Mouse (Mus musculus) midbrain, postnatal 0 days (tissue): Measurements from ENCODE around the gene Nat10. TPM values are rescaled to one million over a fixed set of nuclear protein-coding genes. Genes with fewer than 3 reads are reported as not detected.

Experiments
- ATAC-seq: fragments of 200-750 bp; cut with Nextera tagmentation; 2 replicates; pipeline ENCODE4 v1.8.0; 2017; ENCODE audit warnings: moderate number of reproducible peaks, mild to moderate bottlenecking, moderate TSS enrichment, moderate library complexity; ENCODE audit not compliant: low FRiP score
- DNase-seq: peaks from one replicate; pipeline ENCODE4 v3.0.0-alpha.2; 2015; ENCODE audit warnings: low spot score
- H3K27ac ChIP-seq: fragments of 300-500 bp; sonication (generic); 2 replicates; pipeline ENCODE4 v1.5.1; 2014; ENCODE audit warnings: low read depth, mild to moderate bottlenecking, low read length, mixed read lengths
- H3K27me3 ChIP-seq: fragments of 300-500 bp; sonication (generic); 2 replicates; pipeline ENCODE4 v1.6.1; 2014; ENCODE audit warnings: low read length, control low read depth, mixed read lengths; ENCODE audit not compliant: insufficient read depth
- H3K36me3 ChIP-seq: fragments of 300-500 bp; sonication (generic); 2 replicates; pipeline ENCODE4 v1.6.1; 2014; ENCODE audit warnings: low read length, control low read depth, mixed read lengths; ENCODE audit not compliant: insufficient read depth
- H3K4me1 ChIP-seq: fragments of 300-500 bp; sonication (generic); 2 replicates; pipeline ENCODE4 v1.6.1; 2014; ENCODE audit warnings: mild to moderate bottlenecking, control low read depth, antibody characterized with exemption, low read length, mixed read lengths; ENCODE audit not compliant: insufficient read depth
- H3K4me2 ChIP-seq: fragments of 300-500 bp; sonication (generic); 2 replicates; pipeline ENCODE4 v1.6.1; 2014; ENCODE audit warnings: low read depth, mild to moderate bottlenecking, low read length, mixed read lengths; ENCODE audit not compliant: poor library complexity, severe bottlenecking
- H3K4me3 ChIP-seq: fragments of 300-500 bp; sonication (generic); 2 replicates; pipeline ENCODE4 v1.5.1; 2014; ENCODE audit warnings: low read depth, mild to moderate bottlenecking, low read length, moderate library complexity
- H3K9ac ChIP-seq: fragments of 300-500 bp; sonication (generic); replicated peaks from 2 replicates; pipeline ENCODE4 v1.6.1; 2014; ENCODE audit warnings: mild to moderate bottlenecking, low read length, moderate library complexity, mixed read lengths; ENCODE audit not compliant: poor library complexity, severe bottlenecking
- H3K9me3 ChIP-seq: fragments of 300-500 bp; sonication (generic); 2 replicates; pipeline ENCODE4 v1.6.1; 2016; ENCODE audit warnings: low read length, control low read depth
- CTCF ChIP-seq: IDR thresholded peaks from 2 replicates; pipeline ENCODE4 v1.5.1; 2016; ENCODE audit warnings: antibody characterized with exemption, mild to moderate bottlenecking
- WGBS: fragments of 180-500 bp; shearing (Covaris S2); extraction: QIAGEN DNeasy Blood & Tissue Kit; methylation state at CpG from one replicate; pipeline ENCODE4 v1.1.7; 2014; 5-methylcytosine and 5-hydroxymethylcytosine counted together
- polyA plus RNA-seq: library from polyadenylated mRNA; unstranded; fragments of >200 nt; fragmentation: Nextera tagmentation; extraction: Ambion mirVana; gene quantifications from 2 replicates; pipeline ENCODE4 v1.2.1, GENCODE M21; 2015
- total RNA-seq: library from RNA; depleted of rRNA; stranded (reverse); fragments of >200 nt; gene quantifications from 2 replicates; pipeline ENCODE4 v1.2.3, GENCODE M21; 2014

Gene Nat10
- total and polyA plus RNA-seq, 2 experiments from 2014 or later = 15.9 to 37.0 TPM

- no peak overlapping the region for H3K27ac ChIP-seq
- no peak overlapping the region for H3K4me2 ChIP-seq
- WGBS = 84% methylated on average over 2 of the region's 2 CpGs
- H3K27me3 ChIP-seq = no peaks in the 10 kb centered on the region
- ATAC-seq (no peak), DNase-seq (no peak)
- H3K4me1 ChIP-seq = no peaks in the 10 kb centered on the region
- TF ChIP-seq CTCF = no peak
- H3K9ac ChIP-seq = no peak overlapping the region
- H3K36me3 ChIP-seq = peaks cover 39% of the 10 kb centered on the region
- H3K9me3 ChIP-seq = no peaks in the 10 kb centered on the region
- H3K4me3 ChIP-seq = no peak overlapping the region
Observed at GRCm38 (mm10) chr2:103724521-103724920, 36.5 kb downstream of the Nat10 start.

GRCm38 (mm10) chr2:103719292-103719646 is 41.8 kb downstream of the Nat10 start:
- no peaks in the 10 kb centered on the region for H3K27me3 ChIP-seq
- H3K4me3 ChIP-seq = no peak overlapping the region
- ATAC-seq (no peak), DNase-seq (no peak)
- no peak overlapping the region for H3K4me2 ChIP-seq
- H3K9me3 ChIP-seq = no peaks in the 10 kb centered on the region
- H3K9ac ChIP-seq = no peak overlapping the region
- no peak for TF ChIP-seq CTCF
- H3K27ac ChIP-seq = no peak overlapping the region
- H3K36me3 ChIP-seq = peaks cover 18% of the 10 kb centered on the region
- WGBS = 90% methylated on average over 7 of the region's 7 CpGs
- no peaks in the 10 kb centered on the region for H3K4me1 ChIP-seq

- 57% methylated on average over 8 of the region's 8 CpGs for WGBS
Observed at GRCm38 (mm10) chr2:103718594-103719291, 42.3 kb downstream of the Nat10 start.

GRCm38 (mm10) chr2:103714412-103714811 is 46.7 kb downstream of the Nat10 start:
- Histone ChIP-seq H3K27me3 (no peaks in the 10 kb centered on the region), H3K9me3 (no peaks in the 10 kb centered on the region), H3K9ac (no peak overlapping the region), H3K4me3 (no peak overlapping the region), H3K4me2 (no peak overlapping the region), H3K27ac (no peak overlapping the region), H3K4me1 (no peaks in the 10 kb centered on the region), H3K36me3 (peaks cover 4% of the 10 kb centered on the region; the same call in 1 of the 2 replicates)
- no peak for DNase-seq
- no peak for TF ChIP-seq CTCF
- ATAC-seq = no peak
- 64% methylated on average over 4 of the region's 4 CpGs for WGBS

More at GRCm38 (mm10) chr2:103718594-103719291, 42.3 kb downstream of the Nat10 start:
- no peaks in the 10 kb centered on the region for H3K4me1 ChIP-seq
- H3K4me2 ChIP-seq = no peak overlapping the region
- DNase-seq (peak; percentile 85), ATAC-seq (peak; percentile 77)
- H3K9ac ChIP-seq = no peak overlapping the region
- H3K27me3 ChIP-seq = no peaks in the 10 kb centered on the region
- peak; percentile 94 for TF ChIP-seq CTCF
- H3K36me3 ChIP-seq = peaks cover 13% of the 10 kb centered on the region; the same call in 1 of the 2 replicates
- H3K4me3 ChIP-seq = no peak overlapping the region
- no peaks in the 10 kb centered on the region for H3K9me3 ChIP-seq
- no peak overlapping the region for H3K27ac ChIP-seq

GRCm38 (mm10) chr2:103713831-103714230 is 47.2 kb downstream of the Nat10 start:
- no peak overlapping the region for H3K4me3 ChIP-seq
- no peak for DNase-seq
- H3K9me3 ChIP-seq = no peaks in the 10 kb centered on the region
- H3K27ac ChIP-seq = no peak overlapping the region
- H3K36me3 ChIP-seq = peaks cover 6% of the 10 kb centered on the region; the same call in 1 of the 2 replicates
- TF ChIP-seq CTCF = no peak
- H3K4me1 ChIP-seq = no peaks in the 10 kb centered on the region
- 91% methylated on average over 7 of the region's 7 CpGs for WGBS
- ATAC-seq = no peak
- H3K4me2 ChIP-seq = no peak overlapping the region
- no peaks in the 10 kb centered on the region for H3K27me3 ChIP-seq
- H3K9ac ChIP-seq = no peak overlapping the region

- no peak for TF ChIP-seq CTCF
- Histone ChIP-seq H3K36me3 (peaks cover 6% of the 10 kb centered on the region; the same call in 1 of the 2 replicates), H3K27me3 (no peaks in the 10 kb centered on the region), H3K9me3 (no peaks in the 10 kb centered on the region), H3K4me1 (no peaks in the 10 kb centered on the region), H3K4me3 (no peak overlapping the region), H3K27ac (no peak overlapping the region), H3K4me2 (no peak overlapping the region), H3K9ac (no peak overlapping the region)
- ATAC-seq = no peak
- 96% methylated on average over 7 of the region's 7 CpGs for WGBS
- no peak for DNase-seq
Observed at GRCm38 (mm10) chr2:103710849-103711248, 50.2 kb downstream of the Nat10 start.
